ENCODE assay signal across 9 mouse cellular contexts in genomic region chr2:169995987-169996386, GRCm38 (mm10).
DNase-seq lines count a peak whose midpoint lies in the region; ATAC-seq and TF ChIP-seq lines count a peak whose summit lies in the region.
"Had no signal": no experiment of that assay in that cellular context is flagged by ENCODE, and none has a peak within 500 bp of the region (broad histone marks: within the 10 kb centered on the region; RNA-seq: fewer than 3 reads in every experiment).

No protein-coding gene starts in this region.

- no peak for ATAC-seq in midbrain, embryonic 13.5 days
- ATAC-seq in hindbrain, embryonic 13.5 days (ENCODE audit: low FRiP score), result no peak
- ATAC-seq in limb, embryonic 13.5 days (ENCODE audit: low FRiP score, low read depth), result no peak
- no peak for ATAC-seq in stomach, embryonic 14.5 days (ENCODE audit: insufficient number of reproducible peaks, insufficient read depth, low FRiP score, low read depth)

- no peaks in the 10 kb centered on the region for H3K9me3 ChIP-seq in midbrain, embryonic 10.5 days (replicated peaks)
- no peaks in the 10 kb centered on the region for H3K9me3 ChIP-seq in midbrain, embryonic 13.5 days
- H3K9me3 ChIP-seq in hindbrain, embryonic 13.5 days, result no peaks in the 10 kb centered on the region
- no peaks in the 10 kb centered on the region for H3K9me3 ChIP-seq in limb, embryonic 13.5 days
- H3K9me3 ChIP-seq in stomach, embryonic 14.5 days (ENCODE audit: control insufficient read depth, low read depth, low read length), result no peaks in the 10 kb centered on the region

- H3K9ac ChIP-seq in midbrain, embryonic 13.5 days (replicated peaks), result no peak overlapping the region
- H3K9ac ChIP-seq in hindbrain, embryonic 13.5 days, result peak overlapping the region; percentile 46
- H3K9ac ChIP-seq in limb, embryonic 13.5 days, result 0 out of 2 replicates have a peak overlapping the region, but pooled peaks have one; percentile 25
- no peak overlapping the region for H3K9ac ChIP-seq in stomach, embryonic 14.5 days (replicated peaks; ENCODE audit: low read depth, low read length)

- no peaks in the 10 kb centered on the region for H3K36me3 ChIP-seq in midbrain, embryonic 10.5 days
- no peaks in the 10 kb centered on the region for H3K36me3 ChIP-seq in midbrain, embryonic 13.5 days
- no peaks in the 10 kb centered on the region for H3K36me3 ChIP-seq in hindbrain, embryonic 13.5 days
- H3K36me3 ChIP-seq in limb, embryonic 13.5 days, result no peaks in the 10 kb centered on the region
- no peaks in the 10 kb centered on the region for H3K36me3 ChIP-seq in stomach, embryonic 14.5 days (ENCODE audit: control insufficient read depth, insufficient read depth, low read length)
- H3K36me3 ChIP-seq: G1E had no signal

- WGBS in midbrain, embryonic 10.5 days, result 48% methylated on average over 12 of the region's 12 CpGs
- 51% methylated on average over 12 of the region's 12 CpGs for WGBS in midbrain, embryonic 13.5 days
- WGBS in hindbrain, embryonic 13.5 days, result 55% methylated on average over 12 of the region's 12 CpGs
- WGBS in limb, embryonic 13.5 days, result 33% methylated on average over 12 of the region's 12 CpGs
- 27% methylated on average over 12 of the region's 12 CpGs for WGBS in stomach, embryonic 14.5 days
- WGBS in cerebellum, adult 2 months, result 33% methylated on average over 12 of the region's 12 CpGs

- H3K4me3 ChIP-seq in midbrain, embryonic 10.5 days, result no peak overlapping the region
- H3K4me3 ChIP-seq in midbrain, embryonic 13.5 days (replicated peaks), result no peak overlapping the region
- no peak overlapping the region for H3K4me3 ChIP-seq in hindbrain, embryonic 13.5 days
- no peak overlapping the region for H3K4me3 ChIP-seq in limb, embryonic 13.5 days
- no peak overlapping the region for H3K4me3 ChIP-seq in stomach, embryonic 14.5 days (ENCODE audit: low read depth, low read length)
- no peak overlapping the region for H3K4me3 ChIP-seq in cerebellum, adult 2 months (replicated peaks; ENCODE audit: insufficient read depth, low read depth, low read length)

- H3K4me1 ChIP-seq in midbrain, embryonic 10.5 days, result peaks cover 43% of the 10 kb centered on the region
- peaks cover 48% of the 10 kb centered on the region for H3K4me1 ChIP-seq in midbrain, embryonic 13.5 days (replicated peaks)
- H3K4me1 ChIP-seq in hindbrain, embryonic 13.5 days (replicated peaks), result peaks cover 50% of the 10 kb centered on the region
- H3K4me1 ChIP-seq in limb, embryonic 13.5 days, result peaks cover 50% of the 10 kb centered on the region
- H3K4me1 ChIP-seq in stomach, embryonic 14.5 days (ENCODE audit: control insufficient read depth, insufficient read depth, low read length), result peaks cover 22% of the 10 kb centered on the region
- H3K4me1 ChIP-seq in cerebellum, adult 2 months (ENCODE audit: control insufficient read depth, insufficient read depth, low read length), result no peaks in the 10 kb centered on the region

- no peak for DNase-seq in midbrain, embryonic 10.5 days (ENCODE audit: low spot score)
- DNase-seq in right cerebral cortex, adult 2 months (ENCODE audit: low spot score in 2 of 2), result no peak
- DNase-seq in left cerebral cortex, postnatal 25 days (ENCODE audit: low spot score in 2 of 2), result no peak
- DNase-seq in cerebellum, adult 2 months, result no peak

- TF ChIP-seq POLR2A in cerebellum, adult 2 months (IDR thresholded peaks at IDR 0.05; ENCODE audit: borderline replicate concordance, insufficient read depth, low read length), result no peak

- intact Hi-C loops in left cerebral cortex, postnatal 25 days (cut with DNase I), result no loop called here

- H3K27ac ChIP-seq in midbrain, embryonic 10.5 days (replicated peaks), result peak overlapping the region; percentile 23; the same call in 1 of the 2 replicates
- H3K27ac ChIP-seq in midbrain, embryonic 13.5 days, result no peak overlapping the region
- peak overlapping the region; percentile 49 for H3K27ac ChIP-seq in hindbrain, embryonic 13.5 days
- H3K27ac ChIP-seq in limb, embryonic 13.5 days, result no peak overlapping the region
- no peak overlapping the region; the same call in 1 of the 2 replicates for H3K27ac ChIP-seq in stomach, embryonic 14.5 days (ENCODE audit: low read length)
- H3K27ac ChIP-seq in cerebellum, adult 2 months (ENCODE audit: insufficient read depth, low read length), result no peak overlapping the region

- peaks cover 9% of the 10 kb centered on the region; the same call in 1 of the 2 replicates for H3K27me3 ChIP-seq in midbrain, embryonic 10.5 days (ENCODE audit: low read depth, poor library complexity, severe bottlenecking)
- H3K27me3 ChIP-seq in midbrain, embryonic 13.5 days, result no peaks in the 10 kb centered on the region
- H3K27me3 ChIP-seq in hindbrain, embryonic 13.5 days, result peaks cover 6% of the 10 kb centered on the region; the same call in 1 of the 2 replicates
- peaks cover 5% of the 10 kb centered on the region; the same call in 1 of the 2 replicates for H3K27me3 ChIP-seq in limb, embryonic 13.5 days
- no peaks in the 10 kb centered on the region for H3K27me3 ChIP-seq in stomach, embryonic 14.5 days (ENCODE audit: control insufficient read depth, insufficient read depth, low read length)
- H3K27me3 ChIP-seq in cerebellum, adult 2 months (ENCODE audit: control insufficient read depth, insufficient read depth, low read length), result no peaks in the 10 kb centered on the region

- H3K4me2 ChIP-seq in midbrain, embryonic 13.5 days (replicated peaks), result no peak overlapping the region
- no peak overlapping the region for H3K4me2 ChIP-seq in hindbrain, embryonic 13.5 days
- peak overlapping the region; percentile 25 for H3K4me2 ChIP-seq in limb, embryonic 13.5 days (replicated peaks)
- peak overlapping the region; percentile 19; the same call in 1 of the 2 replicates for H3K4me2 ChIP-seq in stomach, embryonic 14.5 days (replicated peaks; ENCODE audit: low read depth, low read length)

- TF ChIP-seq CTCF in cerebellum, adult 2 months (IDR thresholded peaks at IDR 0.05; ENCODE audit: borderline replicate concordance, insufficient read depth, low read depth, low read length), result no peak

Comparison
In these comparisons a context has a peak if more than half of its experiments do, and no peak if none do; other contexts are left out.
1. H3K27ac ChIP-seq: peak in midbrain, embryonic 10.5 days (single experiment) and hindbrain, embryonic 13.5 days (single experiment); none in midbrain, embryonic 13.5 days (single experiment), limb, embryonic 13.5 days (single experiment), stomach, embryonic 14.5 days (single experiment) and cerebellum, adult 2 months (single experiment).
2. H3K4me2 ChIP-seq: peak in limb, embryonic 13.5 days (single experiment) and stomach, embryonic 14.5 days (single experiment); none in midbrain, embryonic 13.5 days (single experiment) and hindbrain, embryonic 13.5 days (single experiment).
3. H3K9ac ChIP-seq: peak in hindbrain, embryonic 13.5 days (single experiment) and limb, embryonic 13.5 days (single experiment); none in midbrain, embryonic 13.5 days (single experiment) and stomach, embryonic 14.5 days (single experiment).